Mouse (Mus musculus): Measurements from ENCODE around the gene Mnat1.

Mnat1 gene

GRCm38 (mm10) chr12:73265381-73265978, 142.0 kb downstream of the Mnat1 start:
- TF ChIP-seq GATA4 (IDR thresholded peaks at IDR 0.05; ENCODE audit: insufficient replicate concordance, low read length): no peak

- TF ChIP-seq GATA4 (IDR thresholded peaks at IDR 0.05; ENCODE audit: insufficient replicate concordance, low read length): no peak
Measured at GRCm38 (mm10) chr12:73266597-73266996, 143.1 kb downstream of the Mnat1 start.

GRCm38 (mm10) chr12:73268497-73268896, 145.0 kb downstream of the Mnat1 start:
- no peak for TF ChIP-seq GATA4 (IDR thresholded peaks at IDR 0.05; ENCODE audit: insufficient replicate concordance, low read length)

- TF ChIP-seq GATA4 (IDR thresholded peaks at IDR 0.05; ENCODE audit: insufficient replicate concordance, low read length): no peak
Measured at GRCm38 (mm10) chr12:73269531-73269930, 146.0 kb downstream of the Mnat1 start.

- TF ChIP-seq GATA4 (IDR thresholded peaks at IDR 0.05; ENCODE audit: insufficient replicate concordance, low read length): no peak
Measured at GRCm38 (mm10) chr12:73269933-73270332, 146.4 kb downstream of the Mnat1 start.

GRCm38 (mm10) chr12:73274921-73275320, 151.4 kb downstream of the Mnat1 start:
- no peak for TF ChIP-seq GATA4 (IDR thresholded peaks at IDR 0.05; ENCODE audit: insufficient replicate concordance, low read length)

- peak; percentile 59; the same call in 1 of the 2 replicates for TF ChIP-seq GATA4 (IDR thresholded peaks at IDR 0.05; ENCODE audit: insufficient replicate concordance, low read length)
Measured at GRCm38 (mm10) chr12:73286287-73287092, 163.0 kb downstream of the Mnat1 start, which contains the start of the genes Trmt5 and Slc38a6. Gene Trmt5, minus strand, starts transcription at chr12:73286710. Gene Slc38a6, plus strand, starts transcription at chr12:73286779.

GRCm38 (mm10) chr12:73287609-73288008, 164.1 kb downstream of the Mnat1 start:
- peak; percentile 80 for TF ChIP-seq GATA4 (IDR thresholded peaks at IDR 0.05; ENCODE audit: insufficient replicate concordance, low read length)

GRCm38 (mm10) chr12:73288626-73289025, 165.1 kb downstream of the Mnat1 start:
- TF ChIP-seq GATA4 (IDR thresholded peaks at IDR 0.05; ENCODE audit: insufficient replicate concordance, low read length): peak; percentile 40; the same call in 1 of the 2 replicates

- TF ChIP-seq GATA4 (IDR thresholded peaks at IDR 0.05; ENCODE audit: insufficient replicate concordance, low read length): no peak
Measured at GRCm38 (mm10) chr12:73294884-73295283, 171.4 kb downstream of the Mnat1 start.

GRCm38 (mm10) chr12:73295505-73296140, 172.1 kb downstream of the Mnat1 start:
- TF ChIP-seq GATA4 (IDR thresholded peaks at IDR 0.05; ENCODE audit: insufficient replicate concordance, low read length): no peak

GRCm38 (mm10) chr12:73298621-73299020, 175.1 kb downstream of the Mnat1 start:
- no peak for TF ChIP-seq GATA4 (IDR thresholded peaks at IDR 0.05; ENCODE audit: insufficient replicate concordance, low read length)

- TF ChIP-seq GATA4 (IDR thresholded peaks at IDR 0.05; ENCODE audit: insufficient replicate concordance, low read length): no peak
Measured at GRCm38 (mm10) chr12:73300531-73300930, 177.0 kb downstream of the Mnat1 start.

GRCm38 (mm10) chr12:73304636-73305035, 181.1 kb downstream of the Mnat1 start:
- no peak for TF ChIP-seq GATA4 (IDR thresholded peaks at IDR 0.05; ENCODE audit: insufficient replicate concordance, low read length)

GRCm38 (mm10) chr12:73307750-73308149, 184.2 kb downstream of the Mnat1 start:
- no peak for TF ChIP-seq GATA4 (IDR thresholded peaks at IDR 0.05; ENCODE audit: insufficient replicate concordance, low read length)

GRCm38 (mm10) chr12:73308711-73309110, 185.2 kb downstream of the Mnat1 start:
- TF ChIP-seq GATA4 (IDR thresholded peaks at IDR 0.05; ENCODE audit: insufficient replicate concordance, low read length): no peak

Data from liver, adult (tissue).